Mouse (Mus musculus): Measurements from ENCODE around the gene Mafb. TPM values are rescaled to one million over a fixed set of nuclear protein-coding genes. Genes with fewer than 3 reads are reported as not detected.
A peak's percentile ranks its signal among the peaks of the same experiment; 100 is the strongest.

Mafb gene
- polyA plus RNA-seq, 2 experiments from 2014 or later = 0.18 TPM; not detected in 1

DNA sequence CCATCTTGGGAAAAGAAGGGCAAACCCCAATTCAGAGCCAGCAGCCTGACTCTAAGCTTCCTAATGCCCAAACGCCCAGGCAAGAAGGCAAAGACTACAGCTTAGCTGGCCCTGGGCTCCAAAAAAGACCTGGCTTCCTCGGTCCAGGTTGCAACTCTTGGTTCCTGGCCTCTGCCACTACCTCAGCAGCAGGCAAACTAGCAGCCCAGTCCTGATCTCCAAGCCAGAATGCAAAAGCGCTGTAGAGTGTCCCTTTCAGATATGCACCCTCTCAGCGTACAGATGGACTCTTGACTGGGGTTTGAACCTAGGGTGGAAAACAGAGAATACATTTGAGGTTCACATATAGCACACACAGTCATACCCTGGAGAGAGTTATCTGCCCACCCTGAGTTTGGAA, 3.7 kb downstream of the Mafb start:
- no peak for ATAC-seq

DNA sequence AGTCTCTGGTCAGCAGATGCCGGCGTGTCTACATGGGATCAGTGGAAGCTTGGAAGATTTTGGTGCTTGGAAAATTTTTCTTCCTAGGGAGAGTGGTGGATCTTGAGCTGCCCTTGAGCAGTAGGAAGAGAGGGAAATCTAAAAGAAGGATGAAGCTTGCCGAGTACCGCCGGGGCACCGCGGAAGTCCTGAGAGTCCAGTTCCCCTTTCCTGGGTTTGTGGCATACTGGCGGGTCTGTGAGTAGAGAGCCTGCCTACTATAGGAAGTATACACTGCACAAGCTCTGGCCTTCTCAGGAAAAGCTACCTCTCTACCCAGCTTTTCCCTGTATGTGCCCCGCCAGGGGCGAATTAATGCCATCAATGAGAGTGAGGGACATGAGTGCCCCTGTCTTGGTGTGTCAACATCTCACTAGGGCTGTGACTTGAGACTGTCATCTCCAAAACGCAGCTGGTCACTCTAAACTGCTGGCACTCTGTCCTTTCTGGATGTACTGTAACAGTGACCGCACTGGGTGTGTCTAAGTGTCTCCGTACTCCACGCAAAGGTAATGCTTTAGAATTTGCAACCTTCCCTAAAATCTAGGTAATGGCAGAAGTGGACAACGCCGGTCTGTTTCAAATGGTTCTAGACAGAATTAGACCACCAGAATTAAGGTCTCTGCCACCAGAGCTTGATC, 5.3 kb downstream of the Mafb start:
- ATAC-seq = no peak

DNA sequence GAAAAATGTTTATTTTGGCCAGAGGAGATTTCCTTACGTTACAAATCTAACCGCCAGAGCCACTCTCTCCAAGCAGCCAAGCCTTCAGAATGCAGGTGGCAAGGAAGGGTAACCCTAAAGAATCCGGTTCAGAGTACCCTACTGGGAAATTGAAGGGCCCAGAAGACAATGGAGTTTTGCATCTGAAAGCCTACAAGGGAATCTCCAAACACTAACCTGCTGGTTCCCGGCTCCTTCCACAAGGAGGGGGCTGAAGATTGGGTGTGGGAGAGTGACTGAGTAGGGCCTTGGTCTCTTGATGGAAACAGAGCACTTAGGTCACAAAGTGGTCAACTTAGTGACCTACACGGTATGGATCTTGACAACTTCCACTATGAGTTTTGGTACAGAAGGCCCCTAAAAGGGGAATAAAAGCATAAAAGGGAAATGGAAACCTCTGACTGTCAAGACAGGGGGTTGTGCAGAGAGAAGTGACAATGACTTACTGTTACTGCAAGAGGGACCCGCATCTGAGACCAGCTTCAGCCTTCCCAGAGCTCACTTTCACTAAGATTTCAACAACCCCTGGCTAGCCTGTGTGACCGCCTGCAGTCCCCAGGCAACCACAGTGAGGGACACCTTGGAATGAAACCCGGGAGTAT, 6.5 kb downstream of the Mafb start:
- ATAC-seq = no peak

DNA sequence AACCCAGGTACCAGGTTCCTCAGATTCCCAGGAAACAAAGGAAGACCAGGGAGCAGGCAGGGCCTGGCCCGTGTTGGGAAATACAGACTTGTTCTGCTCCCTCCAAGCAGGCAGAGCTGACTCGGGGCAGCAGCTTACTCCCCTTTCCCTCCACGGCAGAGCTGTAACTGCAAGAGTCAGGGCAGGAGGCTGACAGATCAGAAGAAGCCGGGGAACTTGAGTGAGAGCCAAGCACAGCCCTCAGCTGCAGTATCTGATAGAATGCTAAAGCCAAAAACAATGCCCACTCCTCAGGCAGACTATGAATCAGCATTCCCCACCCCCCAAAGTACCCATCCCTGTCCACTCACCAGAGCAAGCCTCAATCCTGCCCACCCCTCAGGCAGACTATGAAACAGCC, 8.0 kb downstream of the Mafb start:
- no peak for ATAC-seq

DNA sequence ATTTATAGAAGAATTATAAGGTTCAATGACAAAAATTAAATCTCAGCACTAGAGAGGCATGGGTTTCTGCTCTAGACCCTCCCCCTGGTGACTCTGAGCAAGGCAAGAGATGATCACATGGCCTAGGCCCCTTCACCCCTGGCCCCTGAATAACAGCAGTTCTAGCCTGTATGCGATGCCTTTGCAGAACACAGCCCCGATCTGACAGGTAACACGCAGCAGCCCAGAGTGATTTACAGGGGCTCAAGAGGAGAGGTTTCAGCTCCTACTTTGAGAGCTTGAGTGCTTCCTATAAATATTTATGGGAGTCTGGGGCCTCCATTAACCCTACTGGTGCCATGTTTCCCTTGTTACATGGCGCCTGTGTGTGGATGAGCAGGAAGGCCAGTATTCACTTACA, 9.4 kb downstream of the Mafb start:
- ATAC-seq = no peak

DNA sequence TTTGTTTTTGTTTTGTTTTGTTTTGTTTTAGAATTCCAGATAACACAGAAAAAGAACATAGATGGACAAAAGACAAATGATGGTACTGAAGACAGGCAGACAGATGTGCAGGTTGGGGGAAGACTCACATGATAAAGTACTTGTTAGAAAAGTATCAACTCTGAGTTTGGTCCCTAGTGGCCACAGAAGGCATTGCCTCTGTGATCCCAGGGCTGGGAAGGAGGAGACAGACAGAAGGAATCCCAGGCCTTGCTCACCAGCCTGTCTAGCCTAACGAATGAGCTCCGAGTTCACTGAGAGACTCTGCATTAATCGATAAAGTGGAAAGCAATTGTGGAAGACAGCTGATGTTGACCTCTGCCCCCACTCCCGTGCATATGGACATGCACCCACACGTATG, 10.7 kb downstream of the Mafb start:
- no peak for ATAC-seq

DNA sequence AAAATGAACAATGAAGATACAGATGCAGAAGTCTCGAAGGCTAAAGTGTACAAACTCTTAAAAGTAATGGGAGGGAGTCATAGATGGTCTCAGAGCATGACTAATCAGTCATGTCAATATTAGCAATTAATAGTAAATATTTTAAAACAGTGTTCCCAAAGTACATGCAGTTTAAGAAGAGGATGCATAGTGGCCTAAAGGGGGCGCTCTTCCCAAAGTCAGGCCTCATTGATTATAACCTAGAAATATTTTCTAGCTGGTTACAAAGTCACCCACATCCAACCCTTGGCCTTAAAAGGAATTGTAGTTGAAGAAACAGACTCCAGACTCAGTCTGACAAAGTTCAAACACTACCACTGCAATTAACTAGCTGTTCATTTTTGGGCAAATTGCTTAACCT, 12.5 kb downstream of the Mafb start:
- no peak for ATAC-seq

DNA sequence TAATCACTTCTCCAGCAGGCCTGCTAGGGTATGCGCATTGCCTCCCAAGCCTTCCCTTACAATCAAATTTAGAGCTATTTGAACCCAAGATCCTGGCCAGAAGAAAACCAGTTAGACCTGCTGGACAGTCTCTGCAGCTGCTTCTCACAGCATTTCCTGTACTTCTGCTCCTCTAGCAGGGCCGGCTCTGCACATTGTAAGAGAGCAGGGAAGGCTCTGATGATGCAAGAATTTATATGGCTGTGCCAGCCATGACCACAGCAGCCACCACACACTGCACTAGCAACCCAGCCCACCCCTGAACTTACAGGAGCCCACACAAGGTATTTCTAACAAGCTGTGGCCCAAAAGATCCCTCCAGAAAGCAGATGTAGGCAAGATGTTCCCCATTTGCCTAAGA, 13.3 kb downstream of the Mafb start:
- no peak for ATAC-seq

DNA sequence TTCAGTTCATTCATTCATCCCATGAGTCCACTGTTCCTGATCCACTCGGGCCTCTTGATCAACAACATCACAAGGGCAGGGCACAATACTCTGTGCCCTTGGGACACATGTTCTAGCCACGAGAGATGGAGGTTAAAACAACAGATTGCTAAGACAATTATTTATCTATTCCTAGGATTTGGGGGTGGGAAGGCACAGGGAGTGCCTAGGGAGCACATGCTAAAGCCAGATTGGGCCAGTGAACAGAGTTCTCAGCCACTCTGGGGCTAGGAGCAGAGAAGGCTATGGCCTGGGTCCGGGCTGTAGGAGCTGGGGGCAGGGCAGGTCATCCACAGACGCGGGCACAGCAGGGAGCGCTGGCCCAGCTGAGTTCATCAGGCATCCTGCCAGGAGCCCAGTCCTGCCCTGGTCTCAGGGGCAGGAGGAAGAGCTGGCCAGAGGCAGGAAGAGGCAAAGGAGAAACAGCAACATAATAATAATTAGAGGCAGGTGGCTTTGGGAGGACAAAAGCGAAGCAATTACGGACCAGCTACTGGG, 15.8 kb downstream of the Mafb start:
- ATAC-seq = no peak

DNA sequence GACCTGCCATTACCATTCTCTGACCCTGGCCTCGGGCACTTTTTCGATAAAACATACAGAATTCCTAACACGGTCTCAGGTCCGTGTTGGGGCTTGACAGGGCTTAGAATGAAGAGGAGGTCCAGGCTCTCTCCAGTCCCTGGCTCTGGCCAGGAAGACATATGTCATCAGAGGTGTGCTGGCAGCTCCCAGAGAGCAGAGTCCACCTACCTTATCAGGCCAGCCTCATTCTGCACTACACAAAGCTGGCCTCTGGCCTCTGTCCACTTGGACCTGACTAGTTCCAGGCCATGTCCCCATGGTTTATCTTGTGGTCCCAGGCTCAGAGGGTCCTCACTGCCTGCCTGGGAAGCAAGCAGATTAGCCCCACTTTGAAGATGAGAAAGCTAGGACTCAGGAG, 17.3 kb downstream of the Mafb start:
- ATAC-seq = no peak

DNA sequence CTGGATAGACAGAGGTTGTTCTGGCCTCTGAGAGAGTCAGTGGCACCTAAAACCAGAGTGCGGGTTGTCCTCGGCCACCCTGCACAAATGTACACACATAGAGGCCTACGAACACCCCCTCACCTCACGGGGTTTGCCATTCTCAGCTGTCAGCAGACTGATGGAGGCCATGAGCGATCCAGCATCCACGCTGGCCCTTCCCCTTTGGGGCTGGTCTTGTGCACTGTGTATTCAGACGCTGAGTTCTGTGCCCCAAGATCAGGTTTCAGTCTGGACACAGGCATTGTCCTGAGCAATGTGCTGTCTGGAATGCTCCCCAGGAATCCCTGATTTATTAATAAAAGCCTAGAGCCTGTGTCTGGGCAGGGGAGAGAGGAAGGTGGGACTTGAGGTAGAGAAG, 18.1 kb downstream of the Mafb start:
- no peak for ATAC-seq

DNA sequence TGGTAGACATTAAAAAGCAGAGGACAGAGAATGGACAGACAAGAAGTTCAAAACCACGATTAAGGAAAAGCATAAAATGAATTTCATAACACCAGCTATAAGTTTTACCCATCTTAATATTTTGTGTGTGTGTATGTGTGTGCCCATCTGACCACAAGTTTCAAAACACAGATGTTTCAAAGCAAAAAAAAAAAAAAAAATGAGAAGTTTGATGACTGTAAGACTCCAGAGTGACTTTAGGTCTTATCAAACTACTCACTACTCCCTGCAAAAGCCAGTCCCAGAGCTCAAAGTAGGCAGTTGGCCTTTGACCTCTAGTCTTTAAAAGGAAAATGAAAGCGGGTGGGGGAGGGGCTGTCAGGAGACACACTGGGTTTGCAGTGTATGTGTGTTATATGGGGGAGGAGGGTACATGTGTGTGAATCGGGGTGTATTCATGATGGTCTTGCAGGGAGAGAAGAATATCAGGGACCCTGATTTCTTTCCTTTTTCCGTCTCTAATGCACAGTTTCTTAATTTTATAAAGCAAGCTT, 18.7 kb downstream of the Mafb start:
- ATAC-seq = no peak

DNA sequence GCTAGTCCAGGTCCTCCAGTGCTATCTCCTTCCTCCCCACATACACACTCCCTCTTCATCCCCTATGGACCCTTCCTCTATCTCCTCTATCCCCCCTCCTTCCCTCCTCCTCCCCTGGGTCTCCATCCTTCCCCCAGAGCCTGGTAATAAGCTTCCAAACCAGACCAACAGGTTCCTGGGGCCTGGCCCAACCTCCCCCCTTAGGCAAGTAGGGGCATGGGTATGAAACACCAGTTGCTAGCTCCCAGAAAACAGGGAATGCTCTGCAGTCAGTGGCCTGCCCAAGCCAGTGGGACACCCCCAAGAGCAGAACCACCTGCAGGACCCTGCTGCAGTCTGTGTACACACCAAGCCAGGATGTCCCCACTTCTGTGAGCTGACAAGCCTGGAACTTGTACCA, 21.2 kb downstream of the Mafb start:
- ATAC-seq = no peak

DNA sequence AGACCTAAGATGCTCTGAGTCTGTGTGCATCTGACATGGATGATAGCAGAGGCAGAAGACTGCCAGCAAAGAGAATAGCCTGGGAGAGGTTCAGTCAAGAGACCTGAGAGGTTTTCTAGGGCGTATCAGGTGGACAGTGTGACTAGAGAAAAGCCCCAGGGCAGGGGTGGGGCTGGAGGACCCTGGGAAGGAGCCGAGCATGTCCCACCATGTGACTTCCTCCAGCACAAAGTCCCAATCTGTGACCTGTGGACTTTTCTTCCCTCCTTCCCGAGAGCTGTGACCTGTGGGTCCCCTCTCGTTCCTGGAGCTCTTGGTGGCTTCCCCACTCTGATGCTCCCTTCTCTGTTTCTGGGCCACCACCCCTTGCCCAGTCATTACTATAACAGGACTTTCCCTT, 26.7 kb downstream of the Mafb start:
- ATAC-seq = no peak

DNA sequence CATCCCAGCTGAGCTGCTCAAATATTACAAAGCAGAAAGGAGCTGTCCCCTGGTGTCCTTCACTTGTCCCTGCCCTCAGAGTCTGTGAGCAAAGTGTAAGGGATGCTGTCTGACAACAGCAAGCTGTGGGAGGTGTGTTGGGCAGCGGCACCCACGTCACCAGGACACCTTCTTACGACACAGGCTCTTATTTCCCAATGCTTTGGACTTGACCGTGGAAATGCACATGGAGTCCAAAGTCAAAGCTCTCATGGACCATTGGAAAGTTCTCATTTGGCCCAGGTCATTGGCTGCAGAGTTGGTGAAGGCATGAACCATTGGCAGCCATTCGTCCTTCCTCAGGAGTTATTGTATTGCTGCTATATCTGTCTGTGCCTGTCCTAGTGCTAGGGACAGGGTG, 27.3 kb downstream of the Mafb start:
- no peak for ATAC-seq

DNA sequence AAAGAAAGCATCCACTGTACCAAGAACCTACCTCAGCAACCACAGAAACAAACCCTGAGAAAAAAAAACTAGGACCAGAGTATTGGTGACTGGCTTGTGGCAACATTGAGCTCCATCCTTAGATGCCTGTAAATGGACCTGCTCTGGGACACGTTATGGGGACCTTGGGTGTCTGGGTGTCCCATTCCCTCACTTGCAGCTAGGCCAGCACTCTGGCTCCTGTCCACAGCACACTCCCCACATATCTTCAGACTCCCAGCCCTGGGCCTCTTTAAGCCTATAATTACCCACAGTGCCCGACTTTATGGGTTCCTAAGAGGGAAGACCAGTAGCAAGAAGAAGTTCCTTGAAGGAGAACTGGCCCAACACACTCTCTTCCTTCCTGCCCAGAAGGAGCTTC, 30.8 kb downstream of the Mafb start:
- no peak for ATAC-seq

DNA sequence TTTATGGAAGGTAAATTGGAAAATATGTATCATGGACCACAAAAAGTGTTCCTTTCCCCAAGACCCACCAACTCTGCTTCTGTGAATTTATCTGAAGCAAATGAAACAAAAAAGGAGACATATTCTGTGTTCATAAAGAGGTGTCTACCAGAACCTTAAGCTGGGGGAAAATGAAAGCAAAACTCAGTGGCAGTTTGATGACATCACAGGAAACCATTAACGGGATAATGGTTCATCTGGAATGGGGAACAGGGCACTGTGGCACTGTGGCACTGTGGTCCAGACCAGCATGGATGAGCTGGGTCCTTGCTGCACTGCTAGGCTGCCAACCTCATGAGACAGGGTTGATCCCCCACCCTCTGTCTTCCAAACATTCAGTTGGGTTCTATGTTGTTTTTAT, 31.8 kb downstream of the Mafb start:
- ATAC-seq = peak; percentile 67

DNA sequence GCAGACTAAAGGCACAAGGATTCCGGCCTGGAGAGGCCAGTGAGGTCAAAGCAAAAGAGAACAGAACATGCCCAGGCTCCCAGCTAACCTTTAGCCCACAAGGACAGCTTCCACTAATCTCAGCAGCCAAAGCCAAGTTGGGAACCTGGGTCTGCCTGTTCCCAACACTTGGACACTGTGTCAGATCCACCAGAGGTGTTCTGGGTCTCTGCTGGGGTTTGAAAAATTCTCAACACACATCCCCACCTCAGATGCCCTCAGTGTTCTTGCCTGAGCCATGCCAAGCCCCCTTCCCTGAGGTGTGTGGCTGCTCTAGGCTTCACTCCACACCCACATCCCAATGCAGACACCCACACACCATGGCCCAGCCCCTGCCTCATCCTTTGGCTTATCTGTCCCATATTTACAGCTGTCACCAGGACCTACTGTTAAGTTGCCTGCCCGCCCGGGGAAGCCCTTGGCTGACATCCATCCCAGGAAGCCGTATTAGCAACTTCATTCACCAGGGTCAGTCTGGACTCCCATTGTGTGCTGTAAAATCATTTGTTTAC, 32.7 kb downstream of the Mafb start, which contains the start of gene Gm826:
Gene Gm826, minus strand, starts transcription at position 52 of the 551 bp plus-strand sequence.
- no peak for ATAC-seq

DNA sequence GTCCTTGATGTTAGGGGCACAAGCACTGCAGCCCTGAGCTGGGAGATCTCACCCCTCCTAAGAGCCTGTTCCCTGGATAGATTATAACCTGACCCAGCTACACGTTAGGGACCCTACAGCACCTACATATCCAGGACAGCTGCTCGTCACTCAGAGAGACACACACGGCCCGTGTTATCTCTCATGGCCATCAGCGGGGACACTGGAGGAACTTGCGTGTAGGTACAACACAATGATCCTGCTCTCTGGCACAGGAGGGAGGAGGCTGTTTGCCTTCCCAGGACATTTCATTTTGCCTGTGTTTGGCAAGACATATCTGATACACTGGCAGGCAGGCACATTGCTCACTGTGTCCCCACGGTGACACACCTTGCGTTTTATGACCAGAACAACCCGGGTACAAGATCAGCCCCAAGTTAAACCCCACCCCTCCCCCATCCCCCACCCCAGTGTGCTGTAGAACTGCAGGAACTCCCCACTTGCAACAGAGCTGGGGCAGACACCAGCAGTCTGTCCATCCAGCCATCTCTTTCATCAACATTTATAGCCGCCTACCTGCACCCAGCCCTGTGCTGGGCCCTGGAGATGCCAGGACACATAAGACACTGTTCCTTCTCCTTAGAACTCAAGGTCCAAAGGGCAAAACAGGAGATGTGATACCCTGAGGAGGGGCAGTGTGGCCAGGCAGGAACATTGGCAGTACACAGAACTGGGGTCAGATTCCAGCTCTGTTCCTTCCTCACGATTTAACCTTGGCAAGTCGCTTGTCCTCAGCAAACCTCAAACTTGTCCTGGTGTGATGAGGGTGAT, 34.1 kb downstream of the Mafb start:
- ATAC-seq = no peak

DNA sequence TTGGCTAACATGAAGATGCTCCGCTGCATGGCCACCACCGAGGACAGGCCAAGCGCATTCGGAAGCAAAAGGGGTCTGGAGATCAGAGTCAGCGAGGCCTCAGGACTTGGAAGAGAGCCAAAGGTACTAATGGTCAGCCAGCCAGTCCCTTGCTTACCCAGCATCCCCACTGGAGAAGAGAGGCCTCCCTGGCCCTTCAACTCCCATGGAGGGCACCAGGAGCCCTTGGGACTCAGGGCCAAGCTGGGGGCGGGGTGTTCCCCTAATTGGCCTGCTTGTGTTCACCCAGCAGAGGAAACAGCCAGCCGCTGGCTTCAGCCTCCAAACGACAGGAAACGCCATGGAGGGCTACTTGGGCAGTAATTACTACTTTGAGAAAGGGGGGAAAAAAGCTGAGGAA, 38.0 kb downstream of the Mafb start:
- no peak for ATAC-seq

DNA sequence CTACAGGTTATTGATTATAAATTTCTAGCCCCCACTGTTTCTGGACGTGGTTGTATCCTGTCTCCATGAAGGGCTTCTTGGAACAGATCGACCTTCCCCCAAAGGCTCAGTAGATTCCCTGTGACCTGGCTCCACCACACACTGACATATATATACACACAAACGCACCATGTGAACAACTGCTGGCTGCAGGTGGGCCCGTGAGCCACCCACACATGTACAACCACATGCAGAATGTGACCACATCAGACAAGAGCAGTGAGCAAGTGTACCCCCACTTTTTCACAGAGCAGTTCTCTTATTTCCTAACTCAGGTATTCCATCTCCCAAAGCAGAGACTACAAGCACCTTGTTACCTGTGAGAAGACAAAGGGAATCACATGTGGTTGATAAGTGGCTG, 39.1 kb downstream of the Mafb start:
- ATAC-seq = no peak

DNA sequence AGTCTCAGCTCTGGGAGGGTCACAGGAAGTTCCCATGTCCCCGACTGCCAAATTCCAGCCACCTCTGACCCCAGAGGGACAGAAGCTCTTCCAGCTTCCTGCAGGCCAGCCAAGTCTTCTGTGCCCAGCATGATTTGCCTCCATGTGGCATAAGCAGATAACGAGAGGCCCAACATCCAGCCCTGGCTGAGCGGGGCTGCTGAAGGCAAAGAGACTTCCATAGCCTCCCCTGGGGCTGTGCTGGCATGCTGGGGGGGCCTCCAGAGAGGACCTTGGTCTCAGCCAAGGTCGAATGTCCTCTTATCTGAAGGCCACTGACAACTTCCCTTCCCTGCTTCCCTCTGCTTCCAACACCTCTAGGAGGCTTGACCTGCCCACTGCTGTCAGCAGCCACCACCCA, 39.7 kb downstream of the Mafb start:
- ATAC-seq = no peak

DNA sequence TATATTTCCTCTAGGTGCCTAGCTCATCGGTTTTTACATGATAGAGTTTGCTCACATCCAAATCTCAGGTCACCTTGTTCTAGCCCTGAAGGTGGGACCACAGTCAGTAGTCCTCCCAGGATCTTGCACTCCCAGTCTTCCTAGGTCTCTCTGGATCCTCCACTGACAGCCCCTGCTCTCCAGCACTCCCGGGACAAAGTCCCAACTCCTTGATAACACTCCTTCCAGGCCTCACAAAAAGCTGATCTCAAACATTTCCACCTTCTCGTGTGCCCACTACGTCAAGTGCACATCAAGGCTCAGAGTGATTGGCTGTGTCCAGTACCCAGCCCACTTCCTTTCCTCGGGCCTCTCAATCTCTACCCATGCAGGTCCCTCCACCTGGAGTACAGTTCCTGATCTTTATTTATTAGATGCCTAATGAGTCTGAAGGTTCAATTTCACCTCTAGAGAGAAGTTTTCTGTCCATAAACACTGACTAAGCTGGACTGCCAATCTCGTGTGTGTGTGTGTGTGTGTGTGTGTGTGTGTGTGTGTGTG, 41.7 kb downstream of the Mafb start:
- ATAC-seq = no peak

All from CD4-positive, CD25-positive, alpha-beta regulatory T cell, adult 4 months (primary cell).